Mouse (Mus musculus): ENCODE results near the gene Fam102a.

Fam102a gene

DNA sequence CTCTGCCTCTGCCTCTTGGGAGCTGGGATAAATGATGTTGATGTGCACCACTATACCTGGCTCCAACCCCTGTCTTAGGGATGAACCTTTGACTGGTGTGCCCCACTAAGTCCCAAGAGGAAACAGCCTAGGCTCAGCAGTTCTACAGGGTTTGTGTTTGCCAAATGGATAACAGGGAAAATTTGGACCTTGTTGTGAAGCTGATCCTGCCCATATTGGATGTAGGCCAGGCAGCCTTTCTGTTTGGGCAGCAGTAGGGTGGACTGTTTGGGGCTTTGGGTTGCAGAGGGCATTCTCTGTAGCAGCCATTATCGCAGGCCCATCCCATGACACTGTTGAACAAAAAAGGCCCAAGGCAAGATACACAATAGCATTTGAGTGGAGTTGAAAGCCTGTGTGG is 11.8 kb downstream of the Fam102a start:
- DNase-seq (ENCODE audit: low read depth) = no peak

DNA sequence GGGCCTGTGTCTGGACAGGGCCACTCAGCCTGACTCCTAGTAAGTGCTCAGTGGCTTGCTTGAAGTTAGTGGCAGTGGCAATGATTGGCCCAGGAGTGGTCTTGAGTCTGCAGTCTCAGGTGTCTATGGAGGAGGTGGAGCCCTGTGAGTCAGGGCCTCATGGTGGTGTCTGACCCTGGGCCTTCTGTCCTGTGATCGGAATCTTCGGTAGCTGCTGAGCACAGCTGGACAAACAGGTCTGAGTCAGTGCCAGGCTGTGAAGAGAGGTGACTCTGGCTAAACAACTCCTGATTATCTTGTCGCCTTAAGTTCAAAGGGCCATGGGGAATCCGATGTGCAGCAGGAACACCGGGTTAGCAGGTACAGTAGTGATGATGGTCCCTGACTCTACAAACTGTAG is 12.2 kb downstream of the Fam102a start:
- DNase-seq (ENCODE audit: low read depth) = no peak

DNA sequence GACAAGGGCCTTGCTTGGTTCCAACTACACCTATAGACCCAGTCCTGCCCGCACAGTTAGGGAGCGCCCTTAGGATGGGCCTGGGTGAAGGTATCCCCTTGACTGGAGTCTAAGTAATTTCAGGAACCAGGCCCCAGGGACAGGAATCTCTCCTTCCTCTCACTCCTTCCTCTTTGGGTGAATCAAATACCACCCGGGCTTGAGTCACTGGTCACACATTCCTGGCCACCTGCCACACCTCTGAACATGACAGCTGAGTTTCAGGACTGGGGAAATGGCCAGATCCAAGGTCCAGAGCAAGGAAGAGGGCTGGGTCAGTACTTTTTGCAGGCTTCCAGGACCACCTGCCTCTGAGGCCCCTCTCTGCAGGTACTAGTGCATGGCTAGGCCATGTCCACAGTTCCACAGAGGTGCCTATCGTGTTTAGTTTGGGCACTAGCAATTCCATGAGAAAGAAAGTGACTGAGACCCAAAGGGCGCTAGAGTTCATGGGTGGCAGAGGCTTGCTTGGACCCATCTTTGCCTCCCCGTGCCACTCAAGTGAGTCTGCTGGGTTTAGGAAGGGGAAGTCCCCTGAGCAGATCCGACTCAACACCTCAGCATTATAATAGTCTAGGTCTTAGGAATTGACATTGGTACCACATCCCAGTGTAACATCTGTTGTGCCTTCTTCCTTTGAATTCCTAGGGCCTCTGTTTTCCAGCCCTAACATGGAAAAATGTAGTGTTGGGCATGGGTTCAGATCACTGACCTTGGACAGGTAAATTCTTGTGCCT is 13.0 kb downstream of the Fam102a start:
- DNase-seq (ENCODE audit: low read depth) = no peak

DNA sequence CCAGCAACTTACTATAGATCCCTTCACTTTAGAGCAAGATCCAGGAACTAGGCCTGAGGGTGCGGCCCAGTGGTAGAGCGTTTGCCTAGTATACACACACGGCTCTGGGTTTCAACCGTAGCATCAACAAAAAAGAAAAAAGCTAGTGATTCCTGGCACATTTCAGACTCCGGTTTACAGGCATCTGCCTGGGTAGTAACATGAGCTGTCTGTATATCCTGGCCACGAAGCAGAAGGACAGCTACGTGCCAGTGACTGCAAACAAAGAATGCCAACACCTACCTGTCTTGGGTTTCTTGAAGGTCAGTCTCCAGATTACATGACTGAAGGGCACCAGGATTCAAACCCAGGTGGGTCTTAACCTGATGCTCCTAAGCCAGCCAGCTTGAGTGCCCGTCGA is 14.0 kb downstream of the Fam102a start:
- no peak for DNase-seq (ENCODE audit: low read depth)

DNA sequence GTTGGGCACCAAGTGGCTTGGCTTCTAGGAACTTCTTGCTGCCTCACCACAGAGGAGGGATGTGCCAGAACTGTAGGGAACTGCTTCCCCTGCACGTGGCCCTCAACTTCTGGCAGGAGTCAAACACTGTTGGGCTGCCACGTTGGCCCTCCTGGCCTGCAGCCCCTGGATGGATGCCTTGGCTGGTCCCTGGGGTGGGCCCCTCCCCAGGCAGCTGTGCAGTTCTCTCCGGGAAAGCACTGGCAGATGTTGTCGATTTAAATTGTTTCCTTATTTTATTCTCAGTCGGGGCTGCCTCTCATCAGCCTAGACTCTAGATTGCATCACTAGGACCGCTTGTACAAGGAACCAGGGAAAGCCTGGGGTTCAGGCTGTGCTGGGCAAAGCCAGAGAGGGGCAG is 14.6 kb downstream of the Fam102a start:
- no peak for DNase-seq (ENCODE audit: low read depth)

DNA sequence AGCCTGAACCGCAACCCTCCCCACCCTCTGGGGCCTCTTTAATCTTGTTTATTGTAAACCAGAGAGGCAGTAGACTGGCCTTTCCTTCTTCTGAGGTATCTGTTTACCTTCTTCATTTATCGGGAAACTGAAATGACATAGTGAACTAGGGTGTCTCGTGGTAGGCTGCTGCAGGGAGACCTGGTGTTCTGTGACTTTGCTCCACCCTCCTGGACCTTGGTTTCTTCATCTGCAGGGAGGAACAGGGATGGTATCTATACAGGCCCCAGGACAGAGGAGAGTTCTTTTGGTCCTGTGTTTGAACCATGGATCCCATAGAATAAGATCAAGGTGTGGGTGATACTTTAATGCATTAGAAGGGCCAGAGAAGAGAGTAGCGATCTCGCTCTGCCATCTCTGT is 16.1 kb downstream of the Fam102a start:
- DNase-seq (ENCODE audit: low read depth) = no peak

DNA sequence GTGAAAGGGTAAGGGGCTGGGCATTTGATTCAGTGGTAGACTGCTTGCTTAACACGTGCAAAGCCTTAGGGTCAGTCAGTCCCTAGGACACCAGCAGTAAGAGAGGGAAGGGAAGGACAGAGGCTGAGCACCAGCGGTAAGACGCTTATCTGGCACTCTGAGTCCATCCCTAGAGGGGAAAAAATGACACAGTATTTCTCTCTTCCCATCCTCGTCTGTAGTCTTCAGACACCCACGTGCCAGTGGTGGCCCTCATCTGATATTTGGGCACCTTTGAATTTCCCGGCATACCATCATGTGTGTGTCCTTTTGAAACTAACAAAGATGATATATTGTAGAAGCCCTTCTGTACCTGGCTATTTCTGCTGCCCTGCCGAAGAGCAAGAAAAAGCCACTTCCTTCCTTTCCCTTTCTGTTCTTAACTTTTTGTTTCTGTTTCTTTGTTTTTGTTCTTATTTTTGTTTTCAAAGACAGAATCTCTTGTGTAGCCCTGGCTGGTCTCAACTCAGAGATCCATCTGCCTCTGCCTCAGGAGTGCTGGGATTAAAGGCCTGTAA is 18.5 kb downstream of the Fam102a start:
- no peak for DNase-seq (ENCODE audit: low read depth)

DNA sequence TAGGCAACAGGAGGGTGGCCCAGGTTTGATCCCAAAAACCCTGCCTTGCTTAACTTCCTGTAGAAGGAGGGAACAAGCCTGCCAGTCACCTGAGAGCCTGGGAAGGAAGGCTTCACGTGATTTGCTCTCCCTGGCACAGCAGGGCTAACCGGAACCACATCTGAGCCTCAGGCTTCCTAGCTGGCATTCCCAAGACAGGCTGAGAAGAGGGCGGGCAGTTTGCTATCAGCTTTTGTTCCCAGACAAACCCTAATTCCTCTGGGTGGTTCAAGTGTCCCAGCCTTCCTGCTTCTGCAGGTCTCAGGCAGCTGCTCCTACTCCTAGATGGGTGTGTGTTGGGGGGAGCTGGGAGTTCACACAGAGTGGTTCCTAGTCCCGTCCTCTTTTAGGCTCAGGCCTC is 20.4 kb downstream of the Fam102a start:
- DNase-seq (ENCODE audit: low read depth) = no peak

DNA sequence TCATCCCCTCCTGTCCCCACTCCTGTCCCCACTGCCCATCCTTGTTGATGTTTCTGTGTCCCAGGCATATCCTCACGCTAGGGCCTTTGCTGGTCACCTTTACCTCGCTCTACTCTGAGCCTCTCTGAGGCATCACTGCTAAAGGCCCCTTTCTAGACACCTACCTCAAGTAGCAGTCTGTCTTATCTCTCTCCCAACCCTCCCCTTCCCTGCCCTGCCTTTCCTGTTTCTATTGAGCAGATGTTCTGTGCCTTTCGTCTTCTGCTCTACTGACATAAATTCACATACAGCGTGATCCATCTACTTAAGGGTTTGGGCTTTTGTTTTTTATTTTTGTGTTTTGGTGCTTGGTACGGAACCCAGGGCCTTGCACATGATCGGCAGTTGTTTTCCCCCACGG is 20.9 kb downstream of the Fam102a start:
- DNase-seq (ENCODE audit: low read depth) = no peak

DNA sequence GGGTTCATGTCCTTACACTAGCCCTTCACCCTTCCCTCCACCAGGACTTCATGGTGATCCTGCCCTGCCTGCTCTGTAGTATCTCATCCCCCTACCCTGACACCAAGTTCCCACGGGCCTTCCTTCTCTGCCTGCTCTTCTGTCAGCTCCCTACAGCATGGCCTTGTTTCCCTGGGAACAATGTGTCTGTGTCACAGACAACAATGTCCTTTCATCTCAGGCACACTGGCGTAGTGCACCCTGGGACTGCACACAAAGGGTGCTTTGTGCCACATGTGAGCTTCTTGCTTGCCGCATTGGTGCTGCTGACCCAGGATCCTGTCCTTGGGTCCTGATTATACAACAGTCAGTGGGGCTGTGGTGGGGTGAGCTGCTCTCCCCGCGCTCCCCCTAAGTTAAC is 24.4 kb downstream of the Fam102a start:
- DNase-seq (ENCODE audit: low read depth) = no peak

DNA sequence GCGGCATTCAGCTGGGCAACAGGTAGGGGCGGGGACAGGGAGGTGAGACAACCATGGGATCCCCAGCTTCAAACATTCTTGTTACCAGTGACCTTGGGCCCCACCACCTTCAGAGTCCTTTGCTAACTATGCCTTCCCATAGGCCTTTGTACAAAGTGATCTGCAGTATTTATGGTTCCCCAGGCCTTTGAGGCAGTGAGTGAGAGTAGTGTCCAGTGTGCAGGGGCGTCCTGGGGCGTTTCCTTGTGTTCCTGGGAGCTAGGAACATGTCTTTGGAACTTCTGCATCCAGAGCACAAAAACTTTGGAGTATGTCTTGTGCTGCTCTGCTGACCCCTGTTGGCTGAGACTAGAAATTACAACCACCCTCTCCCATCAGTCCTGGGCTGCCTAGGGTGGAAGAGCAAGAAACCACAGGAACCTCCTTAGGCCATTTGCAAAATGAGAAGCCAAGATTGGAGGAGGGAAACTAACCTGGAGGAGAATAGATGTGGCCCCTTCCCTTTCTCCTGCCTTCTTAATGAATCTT is 31.5 kb downstream of the Fam102a start:
- DNase-seq (ENCODE audit: low read depth) = peak; percentile 68

DNA sequence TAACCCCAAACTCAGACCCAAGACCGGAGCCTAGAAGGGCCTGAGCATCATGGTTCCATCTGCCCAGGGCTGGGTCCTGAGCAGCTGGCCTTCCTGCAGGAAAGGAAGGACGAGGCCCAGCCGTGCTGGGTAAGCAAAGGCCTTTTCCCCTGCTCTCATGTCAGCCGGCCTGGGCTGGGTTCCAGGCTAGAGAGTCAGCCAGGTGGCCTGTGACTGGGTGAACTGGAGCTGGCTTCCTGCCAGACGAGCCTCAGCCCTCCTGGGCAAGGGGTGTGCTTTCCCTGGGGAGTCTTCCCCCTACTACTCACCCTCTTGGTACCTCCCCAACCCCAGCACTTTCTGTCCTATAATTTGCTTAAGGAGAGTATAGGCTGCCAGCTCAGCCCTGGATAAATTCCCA is 33.0 kb downstream of the Fam102a start:
- no peak for DNase-seq (ENCODE audit: low read depth)

DNA sequence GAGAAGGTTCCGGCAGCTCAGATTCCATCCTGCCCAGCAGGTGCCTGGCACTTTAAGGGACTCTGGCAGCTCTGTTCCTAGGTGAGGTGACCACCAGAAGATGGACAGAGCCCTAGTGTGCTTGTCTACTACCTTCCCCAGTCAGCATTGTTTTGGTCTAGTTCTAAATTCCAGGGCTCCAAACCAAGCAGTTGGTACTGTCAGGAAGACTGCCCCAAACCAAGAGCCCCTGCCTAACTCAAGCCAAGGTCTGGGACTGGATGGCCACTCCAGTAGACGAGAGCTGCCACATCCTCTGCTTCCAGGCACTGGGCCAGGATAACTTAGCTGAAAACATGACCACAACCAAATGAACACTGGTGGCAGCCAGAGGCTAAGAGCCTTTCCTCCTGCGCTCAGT is 33.8 kb downstream of the Fam102a start:
- DNase-seq (ENCODE audit: low read depth) = no peak

DNA sequence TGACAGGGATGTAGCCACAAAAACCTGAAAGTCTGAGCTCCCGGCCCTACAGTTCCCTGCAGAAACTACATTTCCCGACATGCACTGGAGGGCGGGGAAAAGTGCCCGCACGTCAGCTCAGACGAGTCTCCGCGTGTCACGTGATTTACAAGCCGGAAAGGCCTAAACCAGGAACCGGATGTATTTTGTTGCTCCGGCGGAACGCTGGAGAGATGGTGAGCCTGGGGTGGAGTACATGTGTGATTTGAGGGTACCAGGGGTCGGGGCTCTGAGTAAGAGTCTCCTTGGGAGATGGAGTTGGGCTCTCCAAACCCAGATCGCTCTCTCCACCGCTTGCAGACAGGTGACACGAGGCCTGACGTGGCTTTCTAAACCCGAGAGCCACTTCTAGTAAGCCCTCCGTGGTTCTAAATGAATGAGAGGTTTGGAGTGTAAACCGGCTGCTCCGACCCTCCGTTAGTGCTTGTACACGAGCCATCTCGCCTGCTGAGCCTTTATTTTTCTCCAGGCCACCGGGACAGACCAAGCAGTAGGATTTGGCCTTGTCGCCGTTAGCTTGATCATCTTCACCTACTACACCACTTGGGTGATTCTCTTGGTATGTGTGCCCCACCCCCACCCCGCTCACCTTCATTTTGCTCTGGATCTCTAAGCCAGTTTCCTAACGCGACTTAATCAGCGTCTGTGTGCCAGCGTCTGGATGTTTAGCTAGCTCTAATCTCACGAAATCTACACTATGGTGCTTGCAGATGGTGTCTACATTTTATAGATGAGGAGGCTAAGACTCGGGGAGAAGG is 35.8 kb downstream of the Fam102a start, which contains the start of gene Dpm2:
Gene Dpm2, plus strand, starts transcription at position 161 of the 797 bp plus-strand sequence.
- DNase-seq (ENCODE audit: low read depth) = peak; percentile 90

DNA sequence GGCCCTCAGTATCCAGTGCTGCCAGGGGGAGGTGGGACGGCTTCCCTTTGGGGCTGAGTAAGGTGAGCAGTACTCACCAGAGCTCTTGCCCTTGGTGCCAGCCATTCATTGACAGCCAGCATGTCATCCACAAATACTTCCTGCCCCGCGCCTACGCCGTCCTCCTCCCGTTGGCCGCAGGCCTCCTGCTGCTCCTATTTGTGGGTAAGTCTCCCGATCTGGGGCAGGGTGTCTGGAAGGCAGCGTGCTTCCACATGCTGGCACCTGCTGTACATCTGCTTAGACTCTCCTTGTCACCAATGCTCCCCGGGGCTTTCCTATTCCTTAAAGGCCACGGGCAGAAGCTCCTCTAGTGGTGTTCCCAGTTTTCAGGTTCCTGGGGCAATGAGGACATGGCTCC is 37.1 kb downstream of the Fam102a start:
- no peak for DNase-seq (ENCODE audit: low read depth)

DNA sequence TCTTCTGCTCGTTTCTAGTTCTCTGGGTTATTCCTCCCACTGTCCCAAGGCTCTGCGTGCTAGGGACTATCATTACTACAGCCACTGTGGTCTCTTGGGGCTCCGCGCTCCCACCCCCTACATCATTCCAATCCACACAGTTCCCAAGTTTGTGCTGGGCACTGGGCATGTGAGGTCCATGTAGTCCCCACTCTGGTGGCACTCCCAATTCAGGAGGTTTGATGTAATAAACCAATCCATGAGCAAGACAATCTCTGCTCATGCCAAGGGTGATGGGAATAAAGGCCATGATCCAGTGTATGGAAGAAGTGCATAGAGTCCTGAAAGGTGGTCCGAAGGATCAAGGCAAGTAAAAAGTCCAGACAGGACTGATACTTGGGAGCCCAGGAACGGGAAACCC is 39.4 kb downstream of the Fam102a start, which contains the start of gene Pip5kl1:
Gene Pip5kl1, plus strand, starts transcription at position 301 of the 400 bp plus-strand sequence.
- no peak for DNase-seq (ENCODE audit: low read depth)

DNA sequence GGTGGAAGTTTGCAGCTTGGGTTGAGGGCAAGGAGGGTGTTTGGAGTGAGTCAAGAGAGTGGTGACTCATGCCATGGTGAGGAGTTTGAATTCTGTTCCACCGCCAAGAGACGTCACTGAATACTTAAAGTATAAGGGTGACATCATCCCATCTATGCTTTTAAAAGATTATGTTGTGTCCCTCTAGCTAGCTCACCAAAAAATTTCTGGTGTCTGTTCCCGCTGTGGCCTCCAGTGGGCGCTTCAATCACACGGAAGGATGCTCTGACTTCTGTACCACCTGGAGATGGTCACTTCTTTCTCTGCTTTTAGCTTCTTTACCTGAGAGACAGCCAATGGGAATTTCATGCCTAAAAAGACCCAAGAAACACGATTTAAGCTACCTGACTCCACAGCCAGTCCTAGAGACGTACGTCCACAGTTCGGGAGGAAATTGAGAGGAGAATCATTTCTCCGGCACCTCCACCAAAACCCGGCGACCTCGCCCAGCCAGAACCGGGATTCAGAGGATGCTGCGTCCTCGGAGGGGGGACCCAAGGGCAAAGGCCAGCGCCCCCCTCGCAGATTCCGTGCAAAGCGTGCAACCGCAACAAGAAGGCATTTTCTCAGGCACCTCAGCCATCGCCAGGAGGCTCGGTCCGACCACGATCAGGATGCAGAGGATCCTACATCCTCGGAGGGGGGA is 39.9 kb downstream of the Fam102a start:
- DNase-seq (ENCODE audit: low read depth) = peak; percentile 65

DNA sequence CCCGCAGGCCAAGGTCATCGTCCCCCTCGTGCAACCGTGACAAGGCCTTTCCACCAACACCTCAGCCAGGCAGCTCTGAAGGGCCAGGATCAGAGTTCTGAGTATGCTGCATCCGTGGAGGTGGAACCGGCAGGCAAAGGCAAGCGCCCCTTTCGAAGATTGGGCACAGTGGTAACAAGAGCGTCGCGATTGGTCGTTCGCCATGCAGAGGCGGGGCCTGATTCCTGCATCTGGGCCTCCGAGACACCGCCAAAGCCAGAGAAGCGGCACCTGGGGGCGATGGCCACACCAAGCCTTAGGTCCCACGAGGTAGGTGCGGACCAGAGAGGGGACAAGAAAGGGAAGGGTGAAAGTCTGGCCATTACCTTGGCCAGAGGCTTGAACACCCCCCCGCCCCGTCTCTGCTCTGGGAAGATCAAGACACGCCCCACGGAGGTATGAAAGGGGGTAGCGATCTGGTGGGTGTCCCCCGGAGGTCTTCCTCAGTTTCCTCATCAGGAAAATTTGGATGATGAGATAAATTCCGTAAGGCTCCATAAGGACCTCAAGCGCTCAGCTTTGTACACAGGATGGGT is 40.5 kb downstream of the Fam102a start, which contains the start of gene 9430097D07Rik:
Gene 9430097D07Rik, minus strand, starts transcription at position 99 of the 575 bp plus-strand sequence.
- peak; percentile 31 for DNase-seq (ENCODE audit: low read depth)

DNA sequence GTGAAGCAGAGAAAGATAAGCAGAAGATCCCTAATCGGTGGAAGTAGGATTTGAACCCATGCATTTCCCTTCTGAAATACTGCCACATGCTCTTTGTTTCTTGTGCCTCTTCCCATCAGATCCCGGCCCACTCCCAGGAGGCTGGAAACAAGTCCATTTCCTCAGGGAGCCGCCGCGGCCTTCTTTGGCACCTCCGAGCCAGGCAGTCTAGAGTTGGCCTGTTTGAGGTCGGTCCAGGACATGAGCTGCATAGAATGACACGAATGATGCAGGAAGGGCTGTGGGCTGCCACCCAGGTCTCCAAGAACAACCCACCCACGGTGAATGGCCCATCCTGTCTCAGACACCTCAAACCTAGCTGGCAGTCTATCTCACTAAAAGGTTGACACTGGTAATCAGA is 41.4 kb downstream of the Fam102a start:
- DNase-seq (ENCODE audit: low read depth) = no peak

DNA sequence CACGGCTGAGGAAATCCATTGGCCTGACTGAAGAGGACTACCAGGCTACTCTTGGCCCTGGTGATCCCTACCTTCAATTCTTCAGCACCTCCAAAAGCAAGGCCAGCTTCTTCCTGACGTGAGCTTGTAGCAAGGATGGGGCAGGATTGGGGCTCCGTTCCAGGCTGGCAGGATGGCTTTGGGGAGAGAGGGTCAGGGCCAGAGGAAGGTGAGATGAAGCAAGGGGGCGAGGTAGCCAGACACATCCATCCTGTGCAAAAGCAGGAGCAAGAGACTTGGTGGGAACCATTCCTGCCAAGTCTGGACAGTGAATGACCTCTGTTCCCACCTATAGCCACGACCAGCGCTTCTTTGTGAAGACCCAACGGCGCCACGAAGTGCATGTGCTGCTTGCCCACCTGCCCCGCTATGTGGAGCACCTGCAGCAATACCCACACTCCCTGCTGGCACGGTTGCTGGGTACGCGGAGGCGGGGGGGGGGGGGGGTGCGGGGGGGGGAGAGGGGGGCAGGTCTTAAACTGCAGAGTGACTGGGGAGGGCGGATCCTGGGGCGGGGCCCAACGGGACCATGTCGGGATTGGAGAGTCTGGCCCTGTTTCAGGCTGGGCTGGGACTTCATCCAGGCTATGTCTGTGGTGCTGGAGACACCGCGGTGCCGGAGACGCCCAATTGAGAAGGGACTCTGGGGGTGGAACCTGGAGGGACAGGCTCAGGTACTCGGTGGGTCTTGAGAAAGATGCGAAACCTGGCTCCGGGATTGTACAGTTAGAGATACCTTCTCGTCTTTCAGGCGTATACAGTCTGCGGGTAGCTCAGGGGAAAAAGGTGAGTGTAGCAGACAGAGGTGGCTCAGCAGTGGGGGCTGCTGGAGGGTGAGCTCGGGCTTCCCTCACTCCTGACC is 43.3 kb downstream of the Fam102a start:
- no peak for DNase-seq (ENCODE audit: low read depth)
